Mouse (Mus musculus): Measurements from ENCODE around the gene Cwc22. TPM values are rescaled to one million over a fixed set of nuclear protein-coding genes. Genes with fewer than 3 reads are reported as not detected.

Gene Cwc22
- polyA plus RNA-seq, 1 experiment from 2014 or later: 42.8 TPM

GRCm38 (mm10) chr2:77978256-77978655 lies 32.1 kb upstream of the Cwc22 start:
- Histone ChIP-seq H3K9me3 (replicated peaks) (0 out of 2 replicates have a peak, but pooled peaks cover 3% of the 10 kb centered on the region), H3K4me3 (no peak overlapping the region)
- 83% methylated on average over 3 of the region's 3 CpGs for WGBS

DNA sequence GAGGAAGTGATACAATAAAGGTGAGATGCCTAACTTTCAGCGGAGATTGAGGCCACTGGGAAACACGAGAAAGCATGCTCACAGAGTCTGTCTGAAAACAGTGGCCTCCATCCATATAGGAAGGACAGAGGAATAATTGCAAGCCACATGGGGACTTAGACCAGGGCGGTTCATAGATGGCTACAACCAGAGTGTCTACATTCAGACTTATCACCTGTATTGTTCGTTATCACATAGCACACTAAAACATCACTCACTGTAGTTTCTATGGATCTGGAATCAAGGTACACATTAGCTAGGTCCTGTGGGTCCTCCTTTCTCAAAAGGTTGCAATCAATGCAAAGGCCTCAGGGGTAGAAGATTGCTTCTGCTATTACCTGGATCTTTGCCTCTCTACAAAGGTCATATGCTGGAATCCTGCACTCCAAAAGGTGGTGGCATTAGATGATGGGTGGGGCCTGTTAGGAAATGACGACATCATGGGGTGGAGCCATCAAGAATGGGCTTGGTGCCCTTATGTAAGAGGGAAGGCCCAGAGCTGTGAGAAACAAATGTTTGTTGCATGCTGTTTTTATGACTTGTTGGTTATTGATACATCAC lies 30.2 kb upstream of the Cwc22 start:
- DNase-seq (ENCODE audit: low spot score): no peak
- H3K4me1 ChIP-seq: peaks cover 4% of the 10 kb centered on the region; the same call in 1 of the 2 replicates
- no peaks in the 10 kb centered on the region for H3K36me3 ChIP-seq
- 0 out of 2 replicates have a peak, but pooled peaks cover 3% of the 10 kb centered on the region for H3K9me3 ChIP-seq (replicated peaks)
- H3K4me3 ChIP-seq: no peak overlapping the region
- 86% methylated on average over 5 of the region's 5 CpGs for WGBS
- H3K27ac ChIP-seq: no peak overlapping the region
- no peaks in the 10 kb centered on the region for H3K27me3 ChIP-seq (ENCODE audit: low read depth, poor library complexity, severe bottlenecking)

More at GRCm38 (mm10) chr2:77978256-77978655, 32.1 kb upstream of the Cwc22 start:
- Histone ChIP-seq H3K27ac (no peak overlapping the region), H3K27me3 (ENCODE audit: low read depth, poor library complexity, severe bottlenecking) (no peaks in the 10 kb centered on the region), H3K36me3 (no peaks in the 10 kb centered on the region), H3K4me1 (peaks cover 4% of the 10 kb centered on the region; the same call in 1 of the 2 replicates)
- no peak for DNase-seq (ENCODE audit: low spot score)

- Histone ChIP-seq H3K27me3 (ENCODE audit: low read depth, poor library complexity, severe bottlenecking) (no peaks in the 10 kb centered on the region), H3K4me3 (no peak overlapping the region), H3K36me3 (no peaks in the 10 kb centered on the region), H3K4me1 (peaks cover 4% of the 10 kb centered on the region; the same call in 1 of the 2 replicates), H3K27ac (no peak overlapping the region), H3K9me3 (replicated peaks) (0 out of 2 replicates have a peak, but pooled peaks cover 3% of the 10 kb centered on the region)
- WGBS: 67% methylated on average over 4 of the region's 4 CpGs
- DNase-seq (ENCODE audit: low spot score): no peak
Measured at GRCm38 (mm10) chr2:77975606-77976005, 29.4 kb upstream of the Cwc22 start.

DNA sequence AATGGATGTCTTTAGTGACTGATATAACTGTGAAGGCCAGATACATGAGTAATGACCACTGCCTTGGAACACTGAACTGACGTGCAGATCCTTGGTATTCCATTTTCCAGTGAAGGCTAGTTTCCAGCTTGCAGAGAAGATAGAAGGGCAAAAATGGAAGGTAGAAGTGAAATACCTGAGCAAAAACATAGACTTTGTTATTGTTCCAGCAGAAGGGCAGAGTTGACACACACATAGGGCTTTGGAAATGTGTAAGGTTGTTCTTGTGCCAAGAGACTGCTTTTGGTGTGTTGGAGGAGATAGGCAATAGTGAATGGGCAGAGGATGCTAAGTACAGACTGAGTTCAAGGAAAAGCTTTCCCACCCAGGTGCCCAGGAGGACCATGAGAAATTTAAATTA lies 28.8 kb upstream of the Cwc22 start:
- WGBS: 90% methylated on average over 1 of the region's 1 CpGs
- H3K27ac ChIP-seq: no peak overlapping the region
- no peaks in the 10 kb centered on the region for H3K27me3 ChIP-seq (ENCODE audit: low read depth, poor library complexity, severe bottlenecking)
- DNase-seq (ENCODE audit: low spot score): no peak
- no peak overlapping the region for H3K4me3 ChIP-seq
- H3K36me3 ChIP-seq: no peaks in the 10 kb centered on the region
- H3K4me1 ChIP-seq: peaks cover 4% of the 10 kb centered on the region; the same call in 1 of the 2 replicates
- 0 out of 2 replicates have a peak, but pooled peaks cover 3% of the 10 kb centered on the region for H3K9me3 ChIP-seq (replicated peaks)

DNA sequence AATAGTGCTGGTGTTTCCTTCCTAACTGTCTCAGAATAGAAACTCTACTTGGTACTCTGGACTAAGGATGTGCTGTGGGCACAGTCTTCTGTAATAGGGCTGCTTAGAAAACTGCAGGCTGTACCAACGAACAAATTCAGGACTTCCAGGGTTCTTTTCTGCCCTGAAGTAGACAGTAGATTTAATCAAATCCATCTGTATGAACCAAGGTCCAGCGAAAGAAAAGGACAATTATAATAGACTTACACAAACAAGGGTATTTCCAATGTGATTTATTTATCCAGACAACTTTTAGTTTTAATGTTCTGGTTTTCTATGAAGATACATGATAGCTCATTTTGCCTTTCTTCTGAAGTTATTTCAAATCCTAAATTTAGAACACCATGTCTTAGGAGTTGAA lies 28.2 kb upstream of the Cwc22 start:
- H3K27ac ChIP-seq: no peak overlapping the region
- H3K36me3 ChIP-seq: no peaks in the 10 kb centered on the region
- H3K4me1 ChIP-seq: peaks cover 4% of the 10 kb centered on the region; the same call in 1 of the 2 replicates
- no peak overlapping the region for H3K4me3 ChIP-seq
- H3K9me3 ChIP-seq (replicated peaks): 0 out of 2 replicates have a peak, but pooled peaks cover 3% of the 10 kb centered on the region
- no peak for DNase-seq (ENCODE audit: low spot score)
- H3K27me3 ChIP-seq (ENCODE audit: low read depth, poor library complexity, severe bottlenecking): no peaks in the 10 kb centered on the region
- 67% methylated on average over 2 of the region's 2 CpGs for WGBS

DNA sequence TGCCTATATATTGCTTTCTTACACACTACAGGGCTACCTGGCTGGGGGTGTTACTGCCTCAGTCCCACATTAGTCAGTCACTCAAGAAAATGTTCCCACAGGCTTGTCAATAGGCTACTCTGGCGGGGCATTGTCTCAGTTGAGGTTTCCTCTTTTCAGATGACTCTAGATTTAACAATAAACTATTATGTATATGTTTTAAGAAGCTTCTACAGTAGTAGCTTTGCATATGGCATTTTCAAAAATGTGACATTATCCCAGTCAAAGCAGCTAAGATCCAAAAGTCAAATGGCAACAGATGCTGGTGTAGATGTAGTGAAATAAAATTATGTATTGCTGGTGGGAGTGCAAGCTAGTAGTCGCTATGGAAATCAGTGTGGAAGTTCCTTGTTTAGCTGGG lies 27.1 kb upstream of the Cwc22 start:
- 84% methylated on average over 2 of the region's 2 CpGs for WGBS
- Histone ChIP-seq H3K36me3 (no peaks in the 10 kb centered on the region), H3K27ac (no peak overlapping the region), H3K4me1 (peaks cover 4% of the 10 kb centered on the region; the same call in 1 of the 2 replicates), H3K4me3 (no peak overlapping the region), H3K27me3 (ENCODE audit: low read depth, poor library complexity, severe bottlenecking) (no peaks in the 10 kb centered on the region), H3K9me3 (replicated peaks) (0 out of 2 replicates have a peak, but pooled peaks cover 3% of the 10 kb centered on the region)
- no peak for DNase-seq (ENCODE audit: low spot score)

DNA sequence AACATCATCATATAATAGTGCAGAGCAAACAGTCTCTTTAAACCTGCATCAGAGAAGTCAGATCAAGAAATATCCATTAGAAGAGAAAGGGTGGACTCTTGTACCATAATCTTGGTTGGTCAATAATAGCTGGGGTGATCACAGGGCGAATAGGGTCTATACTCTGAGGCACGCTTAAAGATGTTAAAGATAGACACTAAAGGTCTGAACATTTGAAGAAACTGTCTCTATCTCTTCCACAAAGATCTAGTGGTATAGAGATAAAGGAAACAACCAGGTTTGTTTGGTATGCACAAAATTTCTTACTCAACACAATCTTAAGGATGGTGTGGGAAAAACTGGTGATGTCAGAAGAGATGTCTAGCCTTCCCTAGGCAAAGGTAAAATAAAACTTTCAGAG lies 26.4 kb upstream of the Cwc22 start:
- no peak overlapping the region for H3K27ac ChIP-seq
- WGBS: 88% methylated on average over 2 of the region's 2 CpGs
- DNase-seq (ENCODE audit: low spot score): no peak

DNA sequence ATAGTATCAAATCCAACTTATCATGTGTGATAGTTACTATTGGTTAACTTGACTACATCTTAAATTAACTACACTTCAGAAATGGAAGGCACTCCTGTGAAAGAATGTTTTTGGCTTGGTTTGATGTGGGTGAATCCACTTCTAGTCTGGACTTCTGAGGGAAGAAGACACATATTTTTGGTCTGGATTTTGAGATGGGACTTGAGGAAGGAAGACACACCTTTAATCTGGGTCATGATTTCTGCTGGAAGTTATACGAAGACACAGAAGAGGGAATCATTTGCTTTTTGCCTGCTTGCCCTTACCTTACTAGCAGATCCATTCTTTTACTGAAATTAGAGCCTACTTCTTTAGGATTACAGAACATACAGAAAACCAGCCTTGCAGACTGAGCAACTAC lies 25.7 kb upstream of the Cwc22 start:
- Histone ChIP-seq H3K36me3 (no peaks in the 10 kb centered on the region), H3K4me3 (no peak overlapping the region), H3K27ac (no peak overlapping the region), H3K4me1 (peaks cover 4% of the 10 kb centered on the region; the same call in 1 of the 2 replicates), H3K9me3 (replicated peaks) (no peaks in the 10 kb centered on the region), H3K27me3 (ENCODE audit: low read depth, poor library complexity, severe bottlenecking) (no peaks in the 10 kb centered on the region)
- WGBS: 92% methylated on average over 1 of the region's 1 CpGs
- DNase-seq (ENCODE audit: low spot score): no peak

More for the DNA sequence above, 26.4 kb upstream of the Cwc22 start:
- no peak overlapping the region for H3K4me3 ChIP-seq
- H3K27me3 ChIP-seq (ENCODE audit: low read depth, poor library complexity, severe bottlenecking): no peaks in the 10 kb centered on the region
- H3K36me3 ChIP-seq: no peaks in the 10 kb centered on the region
- H3K9me3 ChIP-seq (replicated peaks): no peaks in the 10 kb centered on the region
- H3K4me1 ChIP-seq: peaks cover 4% of the 10 kb centered on the region; the same call in 1 of the 2 replicates

DNA sequence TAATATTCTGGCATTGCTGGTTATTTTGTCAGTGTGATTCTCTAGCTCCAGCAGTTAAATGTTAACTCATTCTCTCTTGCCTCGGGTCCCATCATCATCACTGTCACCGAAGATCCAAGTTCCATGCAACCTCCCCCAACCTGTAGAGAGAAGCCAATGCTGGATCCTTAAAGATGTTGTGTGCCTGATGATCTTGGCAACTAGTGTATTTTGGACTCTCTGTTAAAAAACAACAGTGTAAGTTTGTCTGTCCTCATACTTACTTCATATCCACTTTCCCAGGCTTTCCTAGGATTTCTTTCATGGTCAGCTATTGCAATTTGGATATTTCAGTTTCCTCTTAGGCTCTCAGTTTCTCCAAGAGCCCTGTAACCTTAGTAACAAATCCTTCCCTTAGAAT lies 25.2 kb upstream of the Cwc22 start:
- 92% methylated on average over 2 of the region's 2 CpGs for WGBS
- no peak overlapping the region for H3K27ac ChIP-seq
- no peak overlapping the region for H3K4me3 ChIP-seq
- H3K36me3 ChIP-seq: no peaks in the 10 kb centered on the region
- H3K4me1 ChIP-seq: peaks cover 4% of the 10 kb centered on the region; the same call in 1 of the 2 replicates
- H3K9me3 ChIP-seq (replicated peaks): no peaks in the 10 kb centered on the region
- no peaks in the 10 kb centered on the region for H3K27me3 ChIP-seq (ENCODE audit: low read depth, poor library complexity, severe bottlenecking)
- DNase-seq (ENCODE audit: low spot score): no peak

DNA sequence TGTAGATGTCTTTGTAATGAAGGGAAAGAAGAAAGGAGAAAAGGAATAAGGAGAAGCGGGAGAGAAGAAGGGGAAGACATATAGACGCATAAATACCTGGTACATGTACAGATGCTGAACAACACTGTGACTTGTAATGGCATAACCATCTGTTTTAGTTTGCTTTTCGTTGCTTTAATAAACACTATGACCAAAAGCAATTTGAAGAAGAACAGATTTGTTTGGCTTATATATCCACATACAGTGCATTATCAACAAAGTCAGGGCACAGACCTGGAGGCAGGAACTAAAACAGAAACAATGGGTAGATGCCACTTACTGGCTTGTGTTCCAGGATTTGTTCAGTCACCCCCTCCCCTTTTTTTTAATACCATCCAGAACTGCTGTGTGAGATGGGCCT lies 24.4 kb upstream of the Cwc22 start:
- Histone ChIP-seq H3K27ac (no peak overlapping the region), H3K36me3 (no peaks in the 10 kb centered on the region)
- WGBS: 89% methylated on average over 3 of the region's 3 CpGs

DNA sequence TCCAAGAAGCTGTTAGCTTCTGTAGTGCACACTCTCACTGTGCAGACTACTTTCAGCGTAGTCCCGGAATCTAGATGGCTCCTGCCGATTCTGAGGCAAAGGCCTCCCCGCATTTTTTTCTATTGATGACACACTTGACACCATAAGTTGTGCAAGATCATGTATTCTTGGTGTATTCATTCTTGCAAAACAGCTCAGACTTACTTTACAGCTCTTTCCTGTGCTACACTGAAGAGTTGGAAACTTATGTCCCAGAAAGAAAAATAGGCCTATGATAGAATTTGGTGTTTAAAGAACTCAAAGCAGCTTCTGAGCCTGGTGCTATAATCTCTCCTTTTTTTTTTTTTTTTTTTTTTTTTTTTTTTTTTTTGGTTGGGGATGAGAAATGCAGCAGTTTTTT lies 23.8 kb upstream of the Cwc22 start:
- no peak for DNase-seq (ENCODE audit: low spot score)
- H3K4me3 ChIP-seq: no peak overlapping the region
- no peaks in the 10 kb centered on the region for H3K9me3 ChIP-seq (replicated peaks)
- H3K27me3 ChIP-seq (ENCODE audit: low read depth, poor library complexity, severe bottlenecking): no peaks in the 10 kb centered on the region
- H3K27ac ChIP-seq: no peak overlapping the region
- H3K4me1 ChIP-seq: no peaks in the 10 kb centered on the region
- no peaks in the 10 kb centered on the region for H3K36me3 ChIP-seq
- WGBS: 95% methylated on average over 4 of the region's 4 CpGs

More for the DNA sequence above, 24.4 kb upstream of the Cwc22 start:
- Histone ChIP-seq H3K9me3 (replicated peaks) (no peaks in the 10 kb centered on the region), H3K4me1 (peaks cover under 1% of the 10 kb centered on the region; the same call in 1 of the 2 replicates), H3K27me3 (ENCODE audit: low read depth, poor library complexity, severe bottlenecking) (no peaks in the 10 kb centered on the region), H3K4me3 (no peak overlapping the region)
- DNase-seq (ENCODE audit: low spot score): no peak

- over 99% methylated on average over 3 of the region's 3 CpGs for WGBS
- H3K4me3 ChIP-seq: no peak overlapping the region
- no peaks in the 10 kb centered on the region for H3K4me1 ChIP-seq
- H3K9me3 ChIP-seq (replicated peaks): no peaks in the 10 kb centered on the region
- H3K27ac ChIP-seq: no peak overlapping the region
- H3K27me3 ChIP-seq (ENCODE audit: low read depth, poor library complexity, severe bottlenecking): no peaks in the 10 kb centered on the region
- DNase-seq (ENCODE audit: low spot score): no peak
- no peaks in the 10 kb centered on the region for H3K36me3 ChIP-seq
Measured at GRCm38 (mm10) chr2:77962450-77963193, 16.4 kb upstream of the Cwc22 start.

GRCm38 (mm10) chr2:77961256-77961655 lies 15.1 kb upstream of the Cwc22 start:
- Histone ChIP-seq H3K9me3 (replicated peaks) (no peaks in the 10 kb centered on the region), H3K27me3 (ENCODE audit: low read depth, poor library complexity, severe bottlenecking) (no peaks in the 10 kb centered on the region), H3K4me1 (no peaks in the 10 kb centered on the region), H3K4me3 (no peak overlapping the region), H3K36me3 (no peaks in the 10 kb centered on the region), H3K27ac (no peak overlapping the region)
- DNase-seq (ENCODE audit: low spot score): no peak
- 84% methylated on average over 1 of the region's 1 CpGs for WGBS

Measured in limb, embryonic 10.5 days (tissue).